Mouse (Mus musculus) embryonic fibroblast, embryonic 13.5 days (primary cell): ENCODE measurements at regions not wholly inside any gene's neighbourhood (a gene's known extent, or its start where the extent isn't known, plus 50 kb on each side); places are given as distances from the start of the nearest gene placed in this dataset.

Experiments
- H3K27ac ChIP-seq: 2 replicates; pipeline ENCODE4 v1.5.1; 2012; ENCODE audit warnings: low read length, control low read depth, inconsistent platforms; ENCODE audit not compliant: insufficient read depth
- H3K4me1 ChIP-seq: 2 replicates; pipeline ENCODE4 v1.6.1; 2011; ENCODE audit warnings: low read length; ENCODE audit not compliant: control insufficient read depth, insufficient read depth
- H3K4me3 ChIP-seq: 2 replicates; pipeline ENCODE4 v1.5.1; 2011; ENCODE audit warnings: mild to moderate bottlenecking, control low read depth, low read length; ENCODE audit not compliant: insufficient read depth
- CTCF ChIP-seq: IDR thresholded peaks from 2 replicates; pipeline ENCODE4 v1.5.1; 2011; ENCODE audit warnings: mild to moderate bottlenecking, control low read depth, low read length, moderate library complexity, borderline replicate concordance; ENCODE audit not compliant: insufficient read depth
- POLR2A ChIP-seq: IDR thresholded peaks from 2 replicates; pipeline ENCODE4 v1.6.1; 2011; ENCODE audit warnings: low read depth, mild to moderate bottlenecking, control low read depth, low read length, moderate library complexity

DNA sequence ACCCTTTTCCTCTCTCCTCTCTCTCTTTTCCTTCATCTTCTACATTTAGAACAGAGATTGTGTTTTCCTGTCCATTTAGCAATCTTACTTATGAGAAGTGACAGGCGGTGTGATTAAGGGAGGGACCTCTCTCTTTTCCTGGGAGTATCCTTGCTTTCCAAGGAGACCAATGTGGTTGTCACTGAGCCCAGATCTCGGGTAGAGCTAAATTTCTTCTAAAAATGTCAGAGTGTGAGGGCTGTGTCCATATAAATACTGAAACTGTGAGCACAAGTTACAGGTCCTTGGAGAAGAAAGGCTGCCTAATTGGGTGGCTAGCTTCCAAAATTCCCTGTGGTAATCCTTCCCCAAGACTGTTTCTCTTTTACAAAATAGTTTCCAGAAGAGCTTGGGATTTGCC lies 166.4 kb upstream of the Arhgap20 start:
- H3K4me1 ChIP-seq: no peaks in the 10 kb centered on the region

DNA sequence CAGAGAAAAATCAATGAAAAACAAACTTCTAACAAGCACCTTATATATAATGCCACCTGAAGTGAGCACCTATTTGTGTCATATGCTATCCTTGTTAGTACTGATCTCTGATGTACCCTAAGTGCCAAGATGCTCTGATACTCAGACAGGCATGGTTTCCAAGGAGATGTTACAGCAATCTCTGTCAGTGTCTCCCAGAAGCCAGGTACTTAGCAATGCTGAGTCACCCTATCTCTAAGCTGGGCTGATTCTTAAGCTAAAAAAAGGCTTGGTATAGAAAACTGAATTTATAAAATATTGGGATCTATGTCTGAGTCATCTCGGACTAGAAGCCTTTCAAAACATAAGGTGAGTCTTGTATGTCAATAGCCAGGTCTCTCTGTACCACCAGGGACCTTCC lies 157.0 kb upstream of the Arhgap20 start:
- 0 out of 2 replicates have a peak, but pooled peaks cover 2% of the 10 kb centered on the region for H3K4me1 ChIP-seq
- no peak overlapping the region for H3K4me3 ChIP-seq
- H3K27ac ChIP-seq: no peak overlapping the region
- no peak for TF ChIP-seq POLR2A
- no peak for TF ChIP-seq CTCF

More for the DNA sequence above, 166.4 kb upstream of the Arhgap20 start:
- H3K27ac ChIP-seq: peak overlapping the region; percentile 10; the same call in 1 of the 2 replicates
- TF ChIP-seq CTCF (no peak), POLR2A (no peak)
- no peak overlapping the region for H3K4me3 ChIP-seq

DNA sequence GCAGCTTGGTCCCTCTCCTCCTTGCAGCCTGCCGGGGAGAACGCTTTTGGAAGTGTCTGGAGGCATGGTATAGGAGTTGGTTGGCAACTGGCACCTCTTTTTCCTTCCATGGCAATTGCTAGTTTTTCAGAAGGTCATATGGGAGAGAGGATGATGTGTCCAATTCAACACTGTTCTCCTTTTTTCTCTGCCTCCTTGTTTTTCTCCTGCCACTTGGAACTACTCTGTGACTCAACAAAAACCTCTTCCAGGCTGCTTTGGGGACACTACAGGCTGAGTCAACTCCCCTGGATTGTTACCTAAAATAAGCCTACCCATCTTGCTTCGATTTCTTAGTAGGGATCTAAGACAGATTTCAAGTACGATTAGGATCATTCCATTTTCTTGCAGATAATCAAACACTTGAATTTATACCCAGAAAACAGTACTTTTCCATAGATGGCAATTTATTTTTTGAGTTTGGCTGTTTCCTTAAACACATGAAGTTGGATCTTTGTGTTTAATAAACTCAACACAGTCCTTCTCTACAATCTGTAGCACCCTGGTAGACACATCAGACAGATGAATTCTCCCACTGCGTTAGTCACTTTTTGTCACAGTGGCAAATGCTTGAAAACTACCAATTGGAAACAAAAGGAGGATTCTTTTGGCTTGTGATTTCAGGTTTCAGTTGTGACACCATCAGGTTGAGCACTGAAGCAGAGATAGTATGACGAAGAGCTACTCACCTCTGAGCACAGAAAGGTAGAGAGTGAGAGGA lies 156.3 kb upstream of the Arhgap20 start:
- Histone ChIP-seq H3K27ac (no peak overlapping the region), H3K4me1 (0 out of 2 replicates have a peak, but pooled peaks cover 2% of the 10 kb centered on the region), H3K4me3 (no peak overlapping the region)
- TF ChIP-seq POLR2A (no peak), CTCF (no peak)

DNA sequence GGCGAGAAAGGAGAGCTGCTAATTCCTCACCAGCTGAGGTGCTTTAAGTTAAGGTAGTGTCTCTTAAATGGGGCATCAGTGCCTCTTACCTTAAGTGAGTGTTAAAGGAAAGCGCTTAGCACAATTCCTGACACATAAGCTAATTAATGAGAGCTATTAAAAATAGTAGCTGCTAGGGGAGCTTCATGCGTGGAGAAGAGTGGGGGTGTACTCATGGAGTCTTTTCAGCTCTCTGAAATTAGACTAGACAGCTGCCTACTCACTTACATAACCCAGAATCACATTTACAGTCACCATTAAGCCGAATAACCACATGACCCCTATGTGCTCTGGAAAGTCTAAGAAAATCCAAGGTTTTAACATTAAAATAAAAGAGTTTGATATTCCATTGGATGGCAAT lies 139.0 kb upstream of the Arhgap20 start:
- Histone ChIP-seq H3K4me1 (no peaks in the 10 kb centered on the region; the same call in 1 of the 2 replicates), H3K4me3 (no peak overlapping the region), H3K27ac (no peak overlapping the region)
- TF ChIP-seq POLR2A: no peak
- no peak for TF ChIP-seq CTCF

DNA sequence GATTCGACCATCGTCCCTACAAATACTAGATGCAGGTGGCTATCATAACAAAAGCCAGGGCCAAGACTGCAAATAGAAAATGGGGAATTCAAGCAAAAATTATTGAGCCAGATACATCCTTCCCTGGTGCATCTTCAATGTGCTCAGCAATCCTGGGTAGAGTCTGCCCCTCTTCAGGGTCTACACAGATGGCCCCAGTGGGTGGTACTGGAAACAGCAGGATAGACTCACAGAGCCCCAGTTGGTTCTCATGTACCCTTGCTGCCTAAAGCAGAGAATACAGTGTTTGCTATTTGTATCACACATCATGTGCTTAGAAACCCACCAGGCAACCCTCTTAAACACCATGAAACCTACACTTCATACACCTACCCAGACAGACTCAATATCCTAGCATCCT lies 129.0 kb upstream of the Arhgap20 start:
- no peak overlapping the region for H3K4me3 ChIP-seq
- H3K27ac ChIP-seq: no peak overlapping the region
- H3K4me1 ChIP-seq: no peaks in the 10 kb centered on the region
- no peak for TF ChIP-seq CTCF
- no peak for TF ChIP-seq POLR2A

DNA sequence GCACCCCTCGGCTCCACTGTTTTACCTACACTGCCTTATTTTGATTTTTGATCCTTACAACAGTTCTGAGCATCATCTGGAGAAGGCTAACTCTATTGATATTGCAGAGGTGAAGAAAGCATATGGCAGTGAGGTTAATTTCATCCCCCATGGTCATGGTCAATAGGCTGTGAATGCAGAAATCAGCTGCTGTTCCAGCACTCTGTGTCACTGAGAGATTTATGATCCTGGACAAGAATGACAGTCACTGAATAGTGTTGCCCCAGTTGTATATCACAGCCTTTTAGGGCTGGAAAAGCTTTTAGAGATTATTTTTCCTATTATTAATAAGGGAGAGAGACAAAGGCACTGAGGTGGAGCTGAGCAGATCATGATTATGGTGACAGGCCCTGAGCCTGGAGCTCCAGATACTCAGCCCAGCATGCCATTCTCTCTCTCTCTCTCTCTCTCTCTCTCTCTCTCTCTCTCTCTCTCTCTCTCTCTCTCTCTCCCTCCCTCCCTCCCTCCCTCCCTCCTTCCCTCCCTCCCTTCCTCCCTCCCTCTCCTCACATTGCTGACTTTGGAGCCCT lies 128.5 kb upstream of the Arhgap20 start:
- H3K4me1 ChIP-seq: no peaks in the 10 kb centered on the region
- no peak overlapping the region for H3K4me3 ChIP-seq
- TF ChIP-seq POLR2A (no peak), CTCF (no peak)
- no peak overlapping the region for H3K27ac ChIP-seq

DNA sequence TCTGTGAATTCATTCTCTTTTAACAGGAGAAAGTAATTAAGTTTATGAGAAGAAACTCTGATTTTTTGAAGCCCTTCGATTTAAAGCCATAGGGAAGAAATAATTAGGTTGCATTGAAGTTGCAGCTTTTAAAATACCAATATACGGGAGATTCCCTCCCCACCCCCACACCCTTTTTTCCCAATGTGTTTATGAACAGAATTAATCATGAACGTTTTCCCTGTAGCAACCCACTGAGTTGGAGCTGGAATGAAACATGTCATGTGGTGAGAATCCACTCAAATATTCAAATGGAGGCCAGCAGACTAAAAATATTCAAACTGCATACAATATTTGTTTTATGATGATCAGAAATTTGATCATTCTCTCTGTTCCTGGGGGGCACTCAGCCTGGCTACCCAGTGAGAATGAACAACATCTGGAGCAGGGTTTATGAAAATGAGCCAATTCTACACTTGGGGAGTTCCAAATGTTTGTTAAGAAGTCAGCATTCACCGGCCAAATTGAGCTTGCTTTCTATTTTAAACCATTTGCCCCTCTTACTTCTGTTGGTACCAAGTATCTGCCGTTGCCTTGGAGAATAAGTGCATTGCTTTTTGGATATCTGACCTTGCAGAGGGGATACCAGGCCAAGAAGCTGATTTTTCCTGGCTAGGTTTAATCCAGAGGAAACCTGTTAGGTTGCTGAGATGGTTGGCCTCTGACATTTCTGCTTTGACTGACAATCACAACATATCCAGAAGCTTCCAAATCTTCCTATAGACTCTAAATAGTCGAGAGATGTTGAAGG lies 127.8 kb upstream of the Arhgap20 start:
- Histone ChIP-seq H3K4me3 (no peak overlapping the region), H3K27ac (peak overlapping the region; percentile 26; the same call in 1 of the 2 replicates), H3K4me1 (no peaks in the 10 kb centered on the region)
- no peak for TF ChIP-seq CTCF
- TF ChIP-seq POLR2A: no peak

DNA sequence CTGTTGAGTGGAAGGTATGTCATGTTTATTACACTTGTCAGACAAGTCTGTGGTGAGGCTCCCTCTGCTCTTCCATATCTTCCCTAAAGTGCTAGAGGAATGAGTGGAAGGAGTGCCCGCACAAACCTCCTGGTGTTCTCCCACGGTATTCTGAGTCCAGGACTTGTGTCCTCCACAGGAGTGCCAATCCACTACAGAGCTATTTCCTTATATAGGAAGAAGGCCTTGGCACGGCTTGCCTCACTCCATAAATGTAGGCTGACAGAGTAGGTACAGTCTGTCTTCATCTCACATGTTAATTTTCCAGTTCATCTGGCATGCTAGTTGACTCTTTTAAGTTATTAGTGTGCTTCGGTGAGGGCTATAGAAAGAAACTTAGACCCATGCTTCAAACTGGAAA lies 123.4 kb upstream of the Arhgap20 start:
- no peak overlapping the region; the same call in 1 of the 2 replicates for H3K27ac ChIP-seq
- TF ChIP-seq POLR2A: no peak
- no peak for TF ChIP-seq CTCF
- no peaks in the 10 kb centered on the region for H3K4me1 ChIP-seq
- no peak overlapping the region for H3K4me3 ChIP-seq

DNA sequence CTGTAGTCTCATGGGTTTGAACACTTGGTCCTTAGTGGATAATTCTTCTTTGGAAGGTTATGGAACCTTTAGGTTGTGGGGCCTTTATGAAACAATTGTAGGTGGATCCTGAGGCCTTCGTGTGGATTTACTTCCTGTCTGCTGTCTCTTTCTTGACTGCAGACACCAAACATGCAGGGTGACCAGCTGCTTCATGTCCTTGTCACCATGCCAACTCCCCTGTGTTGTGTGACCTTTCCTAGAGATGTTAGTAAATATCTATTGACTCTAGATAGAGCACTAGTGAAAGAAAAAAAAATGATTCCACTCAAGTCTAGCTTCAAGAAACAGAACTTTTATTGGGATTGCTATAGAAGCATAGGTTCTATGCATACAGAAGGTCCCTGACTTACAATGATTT lies 119.7 kb upstream of the Arhgap20 start:
- H3K27ac ChIP-seq: no peak overlapping the region
- H3K4me3 ChIP-seq: no peak overlapping the region
- no peaks in the 10 kb centered on the region for H3K4me1 ChIP-seq
- no peak for TF ChIP-seq CTCF
- no peak for TF ChIP-seq POLR2A
